Mouse (Mus musculus) right cerebral cortex, adult 18-20 months (tissue): ENCODE measurements around the gene Tbc1d2.
"Not testable (repeated sequence)": the region's sequence is repeated elsewhere in the genome, so short reads cannot be mapped to it uniquely, and the experiment has no call there.

Source experiments
- DNase-seq: peaks from one replicate; pipeline ENCODE4 v3.0.0; 2022; ENCODE audit warnings: mixed read lengths

Gene Tbc1d2

GRCm38 (mm10) chr4:46575509-46576284 lies 74.3 kb downstream of the Tbc1d2 start:
- DNase-seq, result not testable (repeated sequence)

GRCm38 (mm10) chr4:46574841-46575240 lies 75.2 kb downstream of the Tbc1d2 start:
- no peak for DNase-seq

- no peak for DNase-seq
Measured at GRCm38 (mm10) chr4:46574024-46574753, 75.8 kb downstream of the Tbc1d2 start.

GRCm38 (mm10) chr4:46572616-46573015 lies 77.4 kb downstream of the Tbc1d2 start:
- DNase-seq, result no peak

GRCm38 (mm10) chr4:46571744-46572143 lies 78.3 kb downstream of the Tbc1d2 start:
- no peak for DNase-seq

GRCm38 (mm10) chr4:46569671-46570070 lies 80.3 kb downstream of the Tbc1d2 start:
- DNase-seq, result no peak

GRCm38 (mm10) chr4:46568169-46568568 lies 81.8 kb downstream of the Tbc1d2 start:
- DNase-seq, result no peak

GRCm38 (mm10) chr4:46566931-46567671 lies 82.9 kb downstream of the Tbc1d2 start:
- no peak for DNase-seq

- no peak for DNase-seq
Measured at GRCm38 (mm10) chr4:46565393-46565955, 84.5 kb downstream of the Tbc1d2 start.

GRCm38 (mm10) chr4:46564247-46564646 lies 85.8 kb downstream of the Tbc1d2 start:
- no peak for DNase-seq

- DNase-seq, result no peak
Measured at GRCm38 (mm10) chr4:46563847-46564246, 86.2 kb downstream of the Tbc1d2 start.

GRCm38 (mm10) chr4:46562841-46563240 lies 87.2 kb downstream of the Tbc1d2 start:
- no peak for DNase-seq

GRCm38 (mm10) chr4:46562037-46562436 lies 88.0 kb downstream of the Tbc1d2 start:
- no peak for DNase-seq

GRCm38 (mm10) chr4:46560069-46560705 lies 89.8 kb downstream of the Tbc1d2 start:
- no peak for DNase-seq

- DNase-seq, result no peak
Measured at GRCm38 (mm10) chr4:46558672-46559667, 91.0 kb downstream of the Tbc1d2 start.

GRCm38 (mm10) chr4:46556933-46557332 lies 93.1 kb downstream of the Tbc1d2 start:
- DNase-seq, result no peak

- DNase-seq, result no peak
Measured at GRCm38 (mm10) chr4:46555762-46556161, 94.2 kb downstream of the Tbc1d2 start.
